Mouse (Mus musculus): Measurements from ENCODE around the gene Prss50.

The Prss50 gene

DNA sequence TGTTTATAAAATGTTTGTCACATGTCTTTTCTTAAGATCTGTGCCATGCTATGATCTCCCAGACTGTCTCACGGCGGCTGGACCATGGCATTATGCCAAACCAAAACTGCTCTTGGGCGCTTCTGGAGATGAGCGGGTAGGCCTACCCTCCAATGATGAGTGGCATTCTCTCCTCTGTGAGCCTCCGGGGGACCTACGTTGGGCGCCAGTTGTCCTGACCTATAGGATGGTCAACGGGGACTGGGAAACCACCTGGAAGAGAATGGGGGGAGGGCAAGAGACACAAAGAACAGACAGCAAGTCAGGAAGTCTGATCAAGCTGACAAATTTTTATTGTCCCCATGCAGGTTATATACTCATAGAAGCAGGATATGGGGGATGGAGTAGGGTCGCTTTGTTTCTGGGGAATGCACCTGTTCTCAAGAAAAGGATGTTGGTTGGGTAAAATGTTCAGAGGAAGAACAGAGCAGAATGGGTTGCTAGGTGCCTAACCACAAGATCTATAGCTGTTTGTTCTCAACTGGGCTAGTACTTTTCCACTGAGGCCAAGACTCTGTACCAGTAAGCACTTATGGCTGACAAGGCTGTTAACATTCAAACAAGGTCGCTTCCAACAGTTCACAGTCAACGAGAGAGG, 49.6 kb downstream of the Prss50 start:
- no peak for DNase-seq (ENCODE audit: low read depth, low spot score)

DNA sequence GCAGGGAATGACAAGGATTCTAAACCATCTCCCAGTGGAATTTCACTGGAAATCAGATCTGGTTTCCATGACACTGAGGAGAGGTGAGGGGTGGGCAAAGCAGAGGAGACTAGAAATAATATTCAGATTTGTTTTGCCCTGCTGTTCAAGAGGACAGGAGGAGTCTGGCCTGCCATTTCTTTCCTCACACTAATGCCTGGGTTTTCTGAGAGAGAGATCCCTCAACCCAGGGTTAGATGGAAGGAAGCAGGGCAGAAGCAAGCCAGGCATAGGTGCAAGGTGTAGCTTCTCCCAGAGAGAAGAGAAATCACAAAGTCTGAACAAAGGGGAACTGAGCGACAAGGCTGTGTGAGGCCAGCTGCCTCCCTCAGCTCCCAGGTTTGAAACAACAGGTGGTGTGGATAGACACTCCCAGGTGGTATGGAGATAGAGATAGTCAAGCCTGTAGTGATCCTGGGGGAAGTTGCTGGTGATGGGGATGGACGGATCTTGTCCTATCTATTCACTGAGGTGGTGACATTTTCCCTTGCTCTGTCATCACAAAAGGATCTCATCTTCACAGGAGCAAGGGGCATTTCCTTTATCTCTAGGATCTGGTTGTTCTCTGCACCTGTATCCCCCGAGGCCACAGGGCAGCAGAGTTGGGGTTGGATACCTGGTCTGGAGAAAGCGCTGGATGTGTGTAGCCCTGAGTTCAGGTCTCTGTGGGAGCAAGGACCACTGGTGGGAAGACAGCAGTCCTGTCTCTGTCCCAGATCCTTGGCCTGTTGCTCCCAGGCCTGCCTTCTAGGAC, 50.3 kb downstream of the Prss50 start:
- DNase-seq (ENCODE audit: low read depth, low spot score): no peak

DNA sequence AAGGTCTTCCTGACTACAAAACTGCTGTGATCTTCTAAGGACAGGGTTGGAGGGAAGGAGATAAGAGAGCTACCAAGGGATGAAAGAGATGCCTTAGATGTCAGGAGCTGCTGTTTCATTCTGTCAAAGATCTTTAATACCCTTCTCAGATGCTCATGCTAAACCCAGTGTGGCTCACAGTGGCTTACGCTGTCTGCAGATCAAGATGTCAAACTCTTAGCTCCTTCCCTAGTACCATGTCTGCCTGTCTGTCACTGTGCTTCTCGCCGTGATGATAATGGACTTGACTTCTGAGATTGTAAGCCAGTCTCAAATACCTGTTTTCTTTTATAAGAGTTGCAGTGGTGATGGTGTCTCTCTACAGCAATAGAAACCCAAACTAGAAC, 50.9 kb downstream of the Prss50 start:
- DNase-seq (ENCODE audit: low read depth, low spot score): no peak

DNA sequence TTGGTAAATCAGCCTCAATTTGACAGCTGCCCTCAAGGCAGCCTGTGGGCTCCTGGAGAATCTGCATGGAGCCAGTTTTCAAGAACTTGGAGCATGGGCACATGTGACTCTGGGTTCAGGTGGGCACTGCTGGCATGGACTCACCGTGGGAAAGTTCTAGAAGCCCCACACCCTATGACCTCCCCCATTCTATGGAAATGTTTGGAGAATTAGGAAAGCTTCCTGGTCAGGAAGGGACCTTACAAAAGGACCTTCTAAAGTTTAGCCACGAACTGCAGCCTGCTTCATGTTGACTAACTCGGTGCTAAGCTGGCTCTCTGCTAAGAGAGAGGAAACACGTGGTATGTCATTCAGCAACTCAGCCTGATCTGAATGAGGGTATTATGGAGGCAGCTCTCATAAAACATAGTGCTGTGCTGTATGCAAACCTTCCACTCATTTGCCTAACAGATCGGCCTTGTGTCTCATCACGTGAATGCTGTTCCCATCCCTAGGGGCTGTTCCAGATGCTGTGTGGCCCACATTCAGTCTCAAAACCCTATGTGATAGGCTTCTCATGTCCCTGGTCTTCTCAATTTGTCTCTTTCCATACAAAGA, 51.7 kb downstream of the Prss50 start:
- DNase-seq (ENCODE audit: low read depth, low spot score): no peak
